Mouse (Mus musculus) hematopoietic stem cell, adult 5-6 weeks (primary cell): ENCODE measurements at regions not wholly inside any gene's neighbourhood (a gene's known extent, or its start where the extent isn't known, plus 50 kb on each side); places are given as distances from the start of the nearest gene placed in this dataset.

Source experiments
- ATAC-seq, 2 experiments: fragments of 125-278 bp in 1 of 2; replicated peaks in 1 of 2; 2 replicates each; pipeline ENCODE4 v1.8.0; 2016 to 2017; ENCODE audit warnings: inconsistent platforms in 2 of 2, mild to moderate bottlenecking in 2 of 2, moderate number of reproducible peaks in 2 of 2, low read depth in 1 of 2, moderate TSS enrichment in 1 of 2; ENCODE audit not compliant: low FRiP score in 2 of 2, poor library complexity in 2 of 2, severe bottlenecking in 2 of 2, insufficient read depth in 1 of 2, low TSS enrichment in 1 of 2

DNA sequence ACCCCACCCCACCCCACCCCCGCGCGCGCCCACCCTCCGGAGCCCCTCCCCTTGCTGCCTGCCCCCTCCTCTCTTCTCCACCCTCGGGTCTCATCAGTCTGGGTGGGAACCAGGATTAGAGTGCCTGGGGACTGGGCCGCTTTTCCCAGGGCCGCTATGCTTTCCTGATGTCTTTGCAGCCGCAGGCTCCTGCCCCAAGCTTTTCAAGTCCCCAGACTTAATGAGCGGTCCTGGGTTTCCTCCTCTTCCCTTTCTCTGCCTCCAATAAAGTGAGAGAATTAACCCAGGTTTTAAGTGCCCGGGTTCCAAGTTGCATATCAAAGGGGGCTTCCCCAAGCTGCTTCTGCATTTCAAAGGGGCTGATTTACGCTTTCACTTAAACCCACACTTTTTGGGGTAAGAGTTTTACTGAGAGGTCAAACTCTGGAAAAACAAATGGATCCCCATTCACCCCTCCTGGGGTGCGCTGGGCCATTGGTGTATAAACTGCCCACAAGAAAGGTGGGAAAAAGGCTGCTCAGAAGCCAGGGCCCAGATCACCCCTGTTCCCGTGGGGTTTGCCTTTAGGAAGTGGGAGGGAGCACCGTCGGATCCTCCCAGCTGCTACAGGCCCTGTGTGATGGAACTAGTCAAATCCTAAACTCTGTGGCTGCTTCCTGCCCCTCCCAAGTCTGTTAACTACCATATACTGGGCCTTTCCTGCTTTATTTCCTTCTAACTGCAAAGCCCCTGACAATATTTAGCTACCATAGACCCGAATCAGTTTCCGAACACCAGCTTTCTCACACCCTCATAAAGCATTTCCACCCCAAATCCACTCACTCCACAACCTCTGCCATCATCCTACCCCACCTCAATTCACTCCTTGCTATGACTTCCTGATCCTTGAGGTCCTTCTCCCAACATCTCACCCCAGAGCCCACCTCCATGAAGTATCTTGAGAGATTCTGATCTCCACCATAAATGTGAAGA lies 89.4 kb downstream of the Zfp36l1 start:
- peak in 1 of 2 experiments; percentile 42; a peak in 2 of 4 replicates for ATAC-seq

- ATAC-seq = no peak
Observed at GRCm38 (mm10) chr12:80022181-80023106, 90.4 kb downstream of the Zfp36l1 start.

GRCm38 (mm10) chr12:80021030-80021473 lies 91.8 kb downstream of the Zfp36l1 start:
- no peak for ATAC-seq

DNA sequence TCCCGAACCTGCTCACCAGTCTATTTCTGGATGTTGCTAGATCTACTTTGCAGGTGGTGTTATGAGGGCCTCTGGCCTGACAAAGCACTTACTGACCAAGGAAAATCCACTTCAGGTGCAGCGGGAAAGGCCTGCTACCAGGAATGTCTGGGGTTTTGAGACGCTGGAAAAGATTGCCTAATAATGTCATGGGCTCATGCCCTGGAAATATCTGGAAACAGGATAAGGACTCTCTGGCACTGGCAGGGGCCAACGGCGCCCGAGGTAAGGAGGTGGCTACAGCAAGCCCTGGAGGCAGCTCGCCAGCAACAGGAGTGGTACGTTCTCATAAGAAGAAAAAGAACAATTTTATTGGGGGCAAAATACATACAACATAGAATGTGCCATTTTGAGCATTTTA lies 94.7 kb downstream of the Zfp36l1 start:
- no peak for ATAC-seq

DNA sequence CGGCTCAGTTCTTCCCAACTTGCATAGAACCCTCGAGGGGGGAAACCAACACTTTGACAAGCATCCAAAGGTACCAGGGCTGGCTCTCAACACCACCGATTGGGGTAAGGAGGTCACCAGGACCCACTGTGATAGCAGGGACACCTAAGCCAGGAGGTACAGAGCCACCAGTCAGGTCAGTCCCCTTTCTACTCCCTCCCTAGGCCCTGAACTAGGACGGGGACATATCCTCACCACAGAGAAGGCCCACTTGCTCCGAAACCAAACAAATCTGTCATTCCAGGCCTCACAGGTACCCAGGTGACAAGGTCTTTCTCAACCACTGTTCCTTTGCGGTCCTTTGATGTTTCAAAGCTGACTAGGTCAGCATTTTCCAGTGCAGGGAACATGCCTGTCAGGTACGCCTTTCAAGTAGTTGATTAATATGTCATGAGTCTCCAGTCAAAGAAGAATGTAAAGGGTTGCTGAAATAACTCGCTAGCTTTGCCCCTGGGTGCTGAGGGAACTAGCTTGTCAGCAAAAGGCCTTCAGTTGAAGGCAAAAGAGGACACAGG lies 95.4 kb downstream of the Zfp36l1 start:
- no peak for ATAC-seq

DNA sequence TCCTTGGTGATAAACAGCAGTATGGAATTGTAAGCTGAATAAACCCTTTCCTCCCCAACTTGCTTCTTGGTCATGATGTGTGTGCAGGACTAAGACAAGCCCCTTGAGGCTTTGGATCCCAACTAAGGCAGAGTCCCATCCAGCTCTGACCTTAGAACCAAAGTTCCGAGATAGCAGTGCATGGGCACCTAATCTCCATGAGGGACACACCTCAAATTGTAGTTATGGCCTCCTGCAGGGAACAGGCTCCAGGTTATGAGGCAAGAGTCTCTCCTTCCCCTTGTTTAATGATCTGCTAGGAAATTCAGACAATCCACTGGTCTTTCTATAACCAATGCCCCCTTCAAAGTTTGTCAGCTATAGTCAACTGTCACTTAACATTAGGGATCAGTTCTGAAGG lies 96.9 kb downstream of the Zfp36l1 start:
- no peak for ATAC-seq

DNA sequence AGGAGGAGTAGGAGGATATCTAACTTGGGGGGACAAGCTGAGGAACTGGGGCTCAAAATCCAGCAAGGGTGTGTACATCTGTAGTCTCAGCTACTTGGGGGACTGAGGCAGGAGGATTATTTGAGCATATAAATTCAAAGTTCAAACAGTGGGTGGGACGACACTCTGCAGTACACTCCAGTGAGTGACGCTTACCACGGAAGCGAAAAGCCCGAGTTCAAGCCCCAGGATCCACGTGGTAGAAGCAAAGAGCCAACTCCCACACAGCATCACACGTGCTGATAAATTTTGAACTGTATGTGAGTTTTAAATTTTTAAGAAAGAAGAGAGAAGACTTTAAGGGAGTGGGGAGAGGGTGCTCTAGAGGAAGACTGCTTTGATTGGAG lies 98.2 kb downstream of the Zfp36l1 start:
- peak; percentile 31 to 43 for ATAC-seq

DNA sequence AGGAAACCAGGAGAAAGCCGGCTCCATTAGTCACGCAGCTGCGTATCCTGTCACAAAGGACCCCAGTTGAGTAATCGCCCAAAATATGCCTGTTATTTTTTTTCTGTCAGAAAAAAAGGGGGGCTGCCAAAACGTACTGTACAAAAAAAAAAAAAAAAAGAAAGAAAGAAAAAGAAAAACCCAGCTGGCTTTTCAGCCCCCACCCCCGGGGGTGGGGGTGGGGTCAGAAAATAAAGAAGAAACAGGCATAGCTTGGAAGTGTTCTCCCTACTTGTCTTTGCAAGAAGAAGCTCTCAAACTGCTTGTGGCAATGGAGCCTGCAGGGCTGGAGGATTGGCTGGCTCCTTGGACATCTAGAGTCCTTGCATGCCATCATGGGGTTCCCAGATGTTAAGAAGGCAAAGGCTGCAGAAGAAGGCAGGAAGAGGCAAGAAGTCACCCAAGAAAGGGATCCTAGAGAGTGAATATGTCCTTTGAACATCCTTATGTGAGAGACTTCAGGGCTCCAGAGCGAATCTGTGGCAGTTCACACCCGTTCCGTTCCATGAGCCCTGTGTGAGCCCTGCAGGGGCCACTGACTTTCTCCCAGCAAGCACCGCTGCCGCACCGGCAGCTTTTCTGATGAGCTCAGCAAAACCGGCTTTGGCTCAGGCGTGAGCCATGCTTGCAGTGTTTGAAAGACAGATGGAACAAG lies 98.8 kb downstream of the Zfp36l1 start:
- peak; percentile 64 to 72 for ATAC-seq

GRCm38 (mm10) chr12:80013577-80013903 lies 99.3 kb downstream of the Zfp36l1 start:
- ATAC-seq = peak in 1 of 2 experiments; percentile 18; a peak in 1 of 4 replicates

- ATAC-seq = no peak
Observed at GRCm38 (mm10) chr12:80011916-80012315, 100.9 kb downstream of the Zfp36l1 start.

- no peak for ATAC-seq
Observed at GRCm38 (mm10) chr12:80010947-80011346, 101.9 kb downstream of the Zfp36l1 start.

DNA sequence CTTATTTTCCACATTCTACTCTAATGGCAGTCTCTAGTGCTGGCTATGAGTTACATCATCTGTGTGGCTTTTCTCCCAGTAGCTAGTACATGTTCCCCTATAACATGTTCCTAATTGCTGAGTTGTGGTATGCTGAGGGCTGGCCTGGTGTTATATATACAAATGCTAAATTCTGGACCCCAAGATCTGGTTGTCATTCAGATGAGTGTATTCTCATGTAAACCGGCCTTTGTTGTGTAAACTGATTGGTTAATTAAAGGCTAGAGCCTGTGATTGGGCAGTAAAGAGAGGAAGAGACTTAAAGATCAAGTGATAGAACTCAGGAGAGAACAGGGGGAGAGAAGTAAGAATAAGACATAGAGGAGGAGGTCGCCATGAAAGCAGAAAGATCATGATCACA lies 102.6 kb downstream of the Zfp36l1 start:
- no peak for ATAC-seq

DNA sequence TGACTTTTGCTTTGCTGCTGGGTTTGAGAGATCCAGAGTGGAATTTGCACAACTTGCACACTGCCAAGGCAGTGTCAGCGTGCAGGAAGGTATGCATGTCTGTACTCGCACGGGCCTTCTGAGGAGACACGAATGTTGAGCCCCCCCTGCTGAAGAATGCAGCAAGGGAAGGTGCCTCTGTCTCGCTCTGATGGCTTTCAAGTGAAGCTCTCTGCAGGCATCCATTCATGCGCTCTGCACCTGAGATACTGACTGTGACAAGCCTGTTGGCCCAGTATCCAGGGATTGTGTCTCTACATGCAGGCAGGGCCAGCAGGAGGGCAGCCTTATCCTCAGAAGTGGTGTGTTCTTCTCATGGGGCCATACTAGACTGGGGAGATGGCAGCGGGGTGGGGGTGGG lies 105.0 kb downstream of the Zfp36l1 start:
- no peak for ATAC-seq

GRCm38 (mm10) chr12:80005227-80005919 lies 107.4 kb downstream of the Zfp36l1 start:
- no peak for ATAC-seq

DNA sequence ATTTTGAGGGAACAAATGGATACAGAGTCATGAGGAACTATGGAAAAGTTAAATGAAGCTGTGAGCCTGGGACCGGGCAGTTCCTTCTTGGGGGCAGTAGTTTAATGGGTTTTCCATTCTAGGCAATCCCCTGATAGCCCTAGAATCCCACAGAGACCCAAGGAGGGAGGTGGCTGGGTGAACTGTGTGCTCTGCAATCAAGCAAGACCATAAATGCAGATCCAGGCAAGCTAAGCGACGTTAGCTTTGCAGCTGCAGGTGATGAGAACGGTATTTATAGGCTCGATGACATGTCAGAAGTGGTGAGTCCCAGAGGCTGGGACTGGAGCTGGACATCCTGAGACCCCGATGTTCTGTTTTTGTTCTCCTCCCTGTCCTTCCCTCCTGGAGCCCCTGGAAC lies 108.2 kb downstream of the Zfp36l1 start:
- ATAC-seq = no peak

- no peak for ATAC-seq
Observed at GRCm38 (mm10) chr12:80003486-80003885, 109.3 kb downstream of the Zfp36l1 start.
